In the genomic region with DNA sequence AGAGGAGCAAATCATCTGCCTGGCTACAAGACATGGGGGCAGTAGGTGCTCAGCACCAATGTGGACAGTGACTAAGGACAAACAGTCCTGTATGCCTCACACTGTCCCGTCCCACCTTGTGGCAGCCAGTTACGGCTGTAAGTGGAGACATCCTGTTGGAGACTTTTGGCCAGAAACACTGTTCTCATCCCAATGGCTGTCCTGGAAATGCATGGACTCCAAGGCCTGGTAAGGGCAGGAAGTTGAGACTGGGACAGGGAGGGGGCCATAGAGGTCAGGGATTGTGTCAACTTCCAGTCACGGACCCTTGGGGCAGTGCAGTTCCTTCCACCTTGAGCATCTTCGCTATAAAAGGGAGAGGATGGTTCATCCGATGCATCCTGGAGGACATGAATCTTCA, we compare ENCODE assay signal across 25 mouse cellular contexts. TPM values are rescaled to one million over a fixed set of nuclear protein-coding genes. Genes with fewer than 3 reads are reported as not detected.
DNase-seq lines count a peak whose midpoint lies in the region; ATAC-seq lines count a peak whose summit lies in the region.
"Had no signal": no experiment of that assay in that cellular context is flagged by ENCODE, and none has a peak within 500 bp of the region (broad histone marks: within the 10 kb centered on the region; RNA-seq: fewer than 3 reads in every experiment).

No protein-coding gene starts in this region.

- no peak overlapping the region for H3K4me2 ChIP-seq in lung, embryonic 16.5 days (ENCODE audit: low read depth, low read length)
- no peak overlapping the region for H3K4me2 ChIP-seq in hindbrain, embryonic 12.5 days (replicated peaks)
- H3K4me2 ChIP-seq: heart, embryonic 11.5 days; hindbrain, embryonic 13.5 days; limb, embryonic 12.5 days; lung, embryonic 14.5 days; midbrain, embryonic 15.5 days; neural tube, embryonic 12.5 days had no signal

- H3K4me1 ChIP-seq in lung, embryonic 16.5 days (replicated peaks; ENCODE audit: control insufficient read depth, insufficient read depth, low read length) = peaks cover 24% of the 10 kb centered on the region
- peaks cover 6% of the 10 kb centered on the region for H3K4me1 ChIP-seq in hindbrain, embryonic 12.5 days
- H3K4me1 ChIP-seq: midbrain, embryonic 15.5 days had no signal

- intact Hi-C loops in heart, postnatal 10 days (cut with DNase I) = no loop called here

- ATAC-seq in lung, embryonic 16.5 days (ENCODE audit: low read depth) = no peak
- ATAC-seq in hindbrain, embryonic 12.5 days (ENCODE audit: low FRiP score) = no peak
- ATAC-seq: forebrain, embryonic 16.5 days; midbrain, embryonic 15.5 days had no signal

- no peaks in the 10 kb centered on the region for H3K27me3 ChIP-seq in lung, embryonic 16.5 days (ENCODE audit: control insufficient read depth, insufficient read depth, low read depth, low read length)
- no peaks in the 10 kb centered on the region for H3K27me3 ChIP-seq in hindbrain, embryonic 12.5 days
- H3K27me3 ChIP-seq: hindbrain, embryonic 13.5 days; limb, embryonic 12.5 days; midbrain, embryonic 15.5 days; neural tube, embryonic 12.5 days had no signal

- H3K9ac ChIP-seq in lung, embryonic 16.5 days (ENCODE audit: low read length) = no peak overlapping the region
- no peak overlapping the region for H3K9ac ChIP-seq in hindbrain, embryonic 12.5 days
- H3K9ac ChIP-seq: hindbrain, embryonic 13.5 days; limb, embryonic 12.5 days; lung, embryonic 14.5 days; midbrain, embryonic 15.5 days; neural tube, embryonic 12.5 days had no signal

- 70% methylated on average over 5 of the region's 5 CpGs for WGBS in lung, embryonic 16.5 days
- WGBS in hindbrain, embryonic 12.5 days = 86% methylated on average over 5 of the region's 5 CpGs

- 0 out of 2 replicates have a peak overlapping the region, but pooled peaks have one; percentile 23 for H3K27ac ChIP-seq in lung, embryonic 16.5 days (ENCODE audit: low read length)
- H3K27ac ChIP-seq in hindbrain, embryonic 12.5 days = no peak overlapping the region
- H3K27ac ChIP-seq: forebrain, embryonic 10.5 days; hindbrain, embryonic 13.5 days; kidney, postnatal 0 days; limb, embryonic 12.5 days; macrophage; midbrain, embryonic 15.5 days; neural tube, embryonic 12.5 days had no signal

- DNase-seq in heart, adult 11 months = peak; percentile 97
- DNase-seq in heart, postnatal 10 days = no peak
- DNase-seq in kidney, adult 8-10 months = peak; percentile 18 to 32
- no peak for DNase-seq in kidney, postnatal 10 days
- no peak for DNase-seq in lung, postnatal 25 days (ENCODE audit: low spot score)
- no peak for DNase-seq in cerebellum, adult 11-12 months
- DNase-seq: adrenal gland, postnatal 25 days; cerebellum, adult 11 months; gastrocnemius, postnatal 14 days; heart, postnatal 14 days; lung, embryonic 14.5 days; retina, postnatal 1 day; right cerebral cortex, postnatal 25 days; spleen, adult 18-20 months had no signal

- H3K4me3 ChIP-seq in lung, embryonic 16.5 days (ENCODE audit: low read length) = no peak overlapping the region
- no peak overlapping the region for H3K4me3 ChIP-seq in hindbrain, embryonic 12.5 days
- H3K4me3 ChIP-seq: forebrain, embryonic 10.5 days; hindbrain, embryonic 13.5 days; limb, embryonic 12.5 days; midbrain, embryonic 15.5 days; neural tube, embryonic 12.5 days had no signal

- H3K36me3 ChIP-seq in lung, embryonic 16.5 days (ENCODE audit: control insufficient read depth, insufficient read depth, low read length) = no peaks in the 10 kb centered on the region
- H3K36me3 ChIP-seq in hindbrain, embryonic 12.5 days = no peaks in the 10 kb centered on the region
- H3K36me3 ChIP-seq: forebrain, embryonic 10.5 days; hindbrain, embryonic 13.5 days; limb, embryonic 12.5 days; midbrain, embryonic 15.5 days; neural tube, embryonic 12.5 days had no signal

- no peaks in the 10 kb centered on the region for H3K9me3 ChIP-seq in lung, embryonic 16.5 days (ENCODE audit: control insufficient read depth, low read length)
- no peaks in the 10 kb centered on the region for H3K9me3 ChIP-seq in hindbrain, embryonic 12.5 days (replicated peaks)
- H3K9me3 ChIP-seq: forebrain, embryonic 10.5 days; hindbrain, embryonic 13.5 days; limb, embryonic 12.5 days; midbrain, embryonic 15.5 days; neural tube, embryonic 12.5 days had no signal

RNA-seq across cellular contexts. Expression of gene Lpcat1, which starts 24.6 kb away (rescaled TPM):
- total RNA-seq in heart, postnatal 10 days (2021) = 10 to 100 TPM; 10.7 to 13.0 TPM
- 119 and 140 TPM in 2 replicates for polyA plus RNA-seq in lung, embryonic 16.5 days (2015; fragmentation: Nextera tagmentation; extraction: Ambion mirVana)
- polyA plus RNA-seq in hindbrain, embryonic 12.5 days (2016; fragmentation: Nextera tagmentation; extraction: Ambion mirVana) = 67.0 and 68.4 TPM in 2 replicates

Comparison
In these comparisons a context has a peak if more than half of its experiments do, and no peak if none do; other contexts are left out.
1. DNase-seq: peak in heart, adult 11 months (single experiment) and kidney, adult 8-10 months (2 of 2); none in heart, postnatal 10 days (0 of 2), kidney, postnatal 10 days (single experiment), lung, postnatal 25 days (single experiment) and cerebellum, adult 11-12 months (single experiment).